Mouse (Mus musculus): ENCODE measurements around the gene Orc2.

Orc2 gene

DNA sequence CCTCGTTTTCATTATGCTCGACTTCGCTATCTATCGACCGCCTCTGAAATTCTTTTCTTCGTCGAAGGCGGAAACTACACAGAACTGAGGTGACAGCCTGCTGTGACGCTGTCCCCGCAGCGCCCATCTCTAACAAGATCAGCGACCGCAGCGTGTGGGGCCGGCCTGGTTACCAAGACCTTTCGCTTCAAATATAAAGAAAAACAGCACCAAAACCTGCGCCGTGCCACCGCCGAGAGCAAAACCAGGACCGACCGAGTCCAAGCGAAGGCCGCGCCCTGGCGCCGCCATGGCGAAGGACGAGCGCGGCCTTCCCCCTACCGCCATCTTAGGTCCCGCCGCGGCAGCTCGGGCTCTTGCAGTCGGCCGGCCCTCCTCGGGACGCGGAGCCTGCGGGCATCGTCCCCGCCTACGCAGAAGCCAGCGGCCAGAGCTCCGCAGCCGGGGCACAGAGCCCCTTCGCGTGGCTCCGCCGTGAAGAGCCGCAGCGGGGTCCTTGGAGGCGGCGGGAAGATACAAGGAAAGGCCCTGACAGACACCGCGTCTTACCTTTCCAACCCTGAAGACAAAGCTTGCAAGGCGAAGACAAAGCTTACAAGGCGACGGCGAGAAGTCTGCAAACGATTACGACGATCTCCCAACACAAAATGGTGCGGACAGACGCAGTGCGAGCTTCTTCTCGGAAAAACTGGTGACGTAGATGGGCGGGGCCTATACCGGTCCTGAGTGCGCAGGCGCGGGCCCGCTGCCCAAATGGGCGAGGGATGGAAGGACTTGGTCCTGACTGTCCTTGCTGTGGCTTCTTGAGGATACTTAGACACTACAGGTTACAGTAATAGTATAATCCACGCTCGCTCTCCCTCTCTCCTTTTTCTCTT, 81.3 kb downstream of the Orc2 start, which contains the start of gene Clk1:
Gene Clk1, minus strand, starts transcription at position 696 of the 878 bp plus-strand sequence.
- peak; percentile 93 for DNase-seq (ENCODE audit: low spot score)

GRCm38 (mm10) chr1:58422879-58423278, 82.0 kb downstream of the Orc2 start:
- DNase-seq (ENCODE audit: low spot score): peak; percentile 81

DNA sequence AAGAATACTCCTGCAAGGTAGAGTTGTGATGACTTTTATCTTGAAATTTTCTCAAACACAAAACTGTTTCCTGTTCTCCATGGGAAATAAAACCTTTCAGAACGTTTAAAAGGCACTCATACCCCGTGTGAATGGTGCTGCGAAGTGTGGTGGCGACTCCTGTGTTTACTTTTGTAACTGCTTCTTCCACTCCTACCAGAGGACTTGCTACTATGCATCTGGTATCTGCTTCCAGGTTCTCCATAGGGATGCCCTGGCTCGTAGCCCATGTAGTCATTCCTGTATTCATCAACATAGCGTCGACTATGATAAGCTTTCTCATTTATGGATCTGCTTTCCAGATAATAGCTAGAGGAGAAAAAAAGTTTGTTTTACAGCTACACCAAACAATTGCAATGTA, 83.9 kb downstream of the Orc2 start:
- DNase-seq (ENCODE audit: low spot score): peak; percentile 45

DNA sequence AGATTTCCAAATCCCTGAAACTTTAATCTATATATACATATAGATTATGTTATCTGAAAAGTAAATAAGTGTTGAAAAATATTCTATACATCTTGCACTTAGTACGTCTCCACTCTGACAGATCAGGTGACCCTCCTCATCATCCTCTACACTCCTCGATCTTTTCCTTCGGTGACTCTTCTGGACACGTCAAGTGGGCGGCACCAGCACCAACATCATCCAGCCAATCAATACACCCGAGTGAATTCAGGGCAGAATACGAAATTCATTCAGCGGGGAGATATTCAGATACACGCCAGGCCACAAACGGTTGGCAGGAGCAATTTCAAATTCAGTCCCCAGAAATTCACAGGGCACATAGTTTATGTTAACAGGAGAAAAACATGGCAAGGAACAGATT, 84.9 kb downstream of the Orc2 start:
- DNase-seq (ENCODE audit: low spot score): no peak

DNA sequence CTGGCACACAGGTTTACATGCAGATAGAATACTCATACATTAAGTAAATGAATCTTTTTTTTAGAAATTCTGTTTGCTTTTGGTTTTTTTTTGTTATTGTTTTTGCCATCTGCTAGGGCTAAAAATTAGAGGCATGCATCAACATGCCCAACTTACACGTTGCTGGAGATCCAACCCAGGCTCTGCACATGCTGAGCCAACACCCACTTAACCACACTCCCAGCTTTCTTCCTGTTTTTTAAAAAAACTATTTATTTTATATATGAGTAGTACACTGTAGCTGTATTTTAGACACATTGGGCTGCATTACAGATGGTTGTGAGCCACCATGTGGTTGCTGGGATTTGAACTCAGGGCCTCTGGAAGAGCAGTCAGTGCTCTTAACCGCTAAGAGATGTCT, 88.9 kb downstream of the Orc2 start:
- DNase-seq (ENCODE audit: low spot score): no peak

GRCm38 (mm10) chr1:58415442-58415841, 89.5 kb downstream of the Orc2 start:
- peak; percentile 50 for DNase-seq (ENCODE audit: low spot score)

Measured in T-cell, adult 2 months (primary cell).